Mouse (Mus musculus) B cell, adult 67 days (primary cell): Measurements from ENCODE around the gene Btbd35f10. TPM values are rescaled to one million over a fixed set of nuclear protein-coding genes. Genes with fewer than 3 reads are reported as not detected.

Experiments used
- total RNA-seq, 2 experiments: library from RNA; stranded (reverse); gene quantifications; 4 replicates each; pipeline ENCODE4 v1.2.4; 2023

The Btbd35f10 gene
- total RNA-seq, result not detected

GRCm38 (mm10) chrX:3752785-3753184, at the start of gene Btbd35f10:
Gene Btbd35f10, minus strand, starts transcription at chrX:3752885.

Other genes starting within 250 kb of the Btbd35f10 start
- gene Btbd35f18, start 52.7 kb downstream of the Btbd35f10 start, total RNA-seq, result not detected
- gene Btbd35f16, start 204.1 kb upstream of the Btbd35f10 start, total RNA-seq, result not detected